Mouse (Mus musculus) forebrain, embryonic 13.5 days (tissue): ENCODE measurements around the gene Nmrk2. TPM values are rescaled to one million over a fixed set of nuclear protein-coding genes. Genes with fewer than 3 reads are reported as not detected.

Experiments
- ATAC-seq: fragments of 200-750 bp; cut with Nextera tagmentation; 2 replicates; pipeline ENCODE4 v1.8.0; 2017
- H3K27ac ChIP-seq: fragments of 300-500 bp; sonication (generic); 2 replicates; pipeline ENCODE4 v1.5.1; 2015; ENCODE audit warnings: inconsistent platforms, mild to moderate bottlenecking, moderate library complexity
- H3K27me3 ChIP-seq: fragments of 300-500 bp; sonication (generic); 2 replicates; pipeline ENCODE4 v1.6.1; 2015; ENCODE audit warnings: mild to moderate bottlenecking, inconsistent platforms
- H3K36me3 ChIP-seq: fragments of 300-500 bp; sonication (generic); 2 replicates; pipeline ENCODE4 v1.6.1; 2015; ENCODE audit warnings: mild to moderate bottlenecking, inconsistent platforms; ENCODE audit not compliant: poor library complexity, severe bottlenecking
- H3K4me1 ChIP-seq: fragments of 300-500 bp; sonication (generic); 2 replicates; pipeline ENCODE4 v1.6.1; 2015; ENCODE audit warnings: inconsistent platforms
- H3K4me2 ChIP-seq: fragments of 300-500 bp; sonication (generic); 2 replicates; pipeline ENCODE4 v1.6.1; 2015; ENCODE audit warnings: inconsistent platforms, mild to moderate bottlenecking, moderate library complexity
- H3K4me3 ChIP-seq: fragments of 300-500 bp; sonication (generic); 2 replicates; pipeline ENCODE4 v1.5.1; 2015; ENCODE audit warnings: mild to moderate bottlenecking, inconsistent platforms
- H3K9ac ChIP-seq: fragments of 300-500 bp; sonication (generic); 2 replicates; pipeline ENCODE4 v1.6.1; 2015; ENCODE audit warnings: mild to moderate bottlenecking, inconsistent platforms
- H3K9me3 ChIP-seq: fragments of 300-500 bp; sonication (generic); replicated peaks from 2 replicates; pipeline ENCODE4 v1.6.1; 2016; ENCODE audit warnings: inconsistent platforms
- WGBS: fragments of 180-500 bp; shearing (Covaris S2); methylation state at CpG from one replicate; pipeline ENCODE4 v1.1.7; 2015; 5-methylcytosine and 5-hydroxymethylcytosine counted together
- polyA plus RNA-seq: library from polyadenylated mRNA; unstranded; fragments of >200 nt; fragmentation: Nextera tagmentation; extraction: Ambion mirVana; gene quantifications from 2 replicates; pipeline ENCODE4 v1.2.1, GENCODE M21; 2015

Gene Nmrk2
- not detected in 2 replicates for polyA plus RNA-seq

- Histone ChIP-seq H3K4me1 (no peaks in the 10 kb centered on the region), H3K27me3 (peaks cover 14% of the 10 kb centered on the region), H3K36me3 (peaks cover 18% of the 10 kb centered on the region), H3K4me3 (no peak within 1 kb of the TSS), H3K27ac (no peak within 1 kb of the TSS), H3K4me2 (no peak within 1 kb of the TSS), H3K9ac (no peak within 1 kb of the TSS), H3K9me3 (no peaks in the 10 kb centered on the region)
- WGBS, result 65% methylated on average over 13 of the region's 13 CpGs
- ATAC-seq, result no peak
These were observed at the start of gene Nmrk2 for GRCm38 (mm10) chr10:81201807-81202758. TSS of gene Nmrk2 (minus strand) at chr10:81202051.

- peaks cover 34% of the 10 kb centered on the region for H3K27me3 ChIP-seq
- peaks cover 19% of the 10 kb centered on the region for H3K4me1 ChIP-seq
- H3K27ac ChIP-seq, result no peak overlapping the region
- H3K4me3 ChIP-seq, result no peak overlapping the region
- WGBS, result 90% methylated on average over 8 of the region's 8 CpGs
- H3K9ac ChIP-seq, result no peak overlapping the region
- peaks cover 4% of the 10 kb centered on the region; the same call in 1 of the 2 replicates for H3K36me3 ChIP-seq
- no peak for ATAC-seq
- H3K4me2 ChIP-seq, result no peak overlapping the region
- no peaks in the 10 kb centered on the region for H3K9me3 ChIP-seq
These were observed 47.6 kb upstream of the Nmrk2 start for GRCm38 (mm10) chr10:81249442-81249841.

- no peak overlapping the region for H3K4me2 ChIP-seq
- no peak overlapping the region for H3K27ac ChIP-seq
- H3K9me3 ChIP-seq, result no peaks in the 10 kb centered on the region
- ATAC-seq, result no peak
- peaks cover 14% of the 10 kb centered on the region for H3K4me1 ChIP-seq
- H3K9ac ChIP-seq, result no peak overlapping the region
- H3K36me3 ChIP-seq, result peaks cover 4% of the 10 kb centered on the region; the same call in 1 of the 2 replicates
- peaks cover 31% of the 10 kb centered on the region for H3K27me3 ChIP-seq
- no peak overlapping the region for H3K4me3 ChIP-seq
- WGBS, result 79% methylated on average over 2 of the region's 2 CpGs
These were observed 46.0 kb upstream of the Nmrk2 start for GRCm38 (mm10) chr10:81247804-81248203.

GRCm38 (mm10) chr10:81245166-81245565, 43.3 kb upstream of the Nmrk2 start:
- Histone ChIP-seq H3K4me3 (no peak overlapping the region), H3K36me3 (peaks cover 4% of the 10 kb centered on the region; the same call in 1 of the 2 replicates), H3K27me3 (peaks cover 24% of the 10 kb centered on the region), H3K27ac (0 out of 2 replicates have a peak overlapping the region, but pooled peaks have one; percentile 2), H3K4me2 (no peak overlapping the region), H3K4me1 (peaks cover 4% of the 10 kb centered on the region; the same call in 1 of the 2 replicates), H3K9ac (no peak overlapping the region), H3K9me3 (no peaks in the 10 kb centered on the region)
- ATAC-seq, result no peak
- 92% methylated on average over 6 of the region's 6 CpGs for WGBS

GRCm38 (mm10) chr10:81244595-81244994, 42.7 kb upstream of the Nmrk2 start:
- Histone ChIP-seq H3K9ac (no peak overlapping the region), H3K27ac (no peak overlapping the region), H3K4me3 (no peak overlapping the region), H3K4me2 (0 out of 2 replicates have a peak overlapping the region, but pooled peaks have one; percentile 7), H3K9me3 (no peaks in the 10 kb centered on the region), H3K4me1 (peaks cover 8% of the 10 kb centered on the region; the same call in 1 of the 2 replicates), H3K36me3 (no peaks in the 10 kb centered on the region; the same call in 1 of the 2 replicates), H3K27me3 (peaks cover 29% of the 10 kb centered on the region)
- peak; percentile 59 for ATAC-seq
- 5% methylated on average over 17 of the region's 17 CpGs for WGBS

GRCm38 (mm10) chr10:81244146-81244545, 42.3 kb upstream of the Nmrk2 start:
- no peaks in the 10 kb centered on the region for H3K36me3 ChIP-seq
- ATAC-seq, result no peak
- no peak overlapping the region for H3K4me3 ChIP-seq
- WGBS, result 76% methylated on average over 4 of the region's 4 CpGs
- H3K9me3 ChIP-seq, result no peaks in the 10 kb centered on the region
- no peak overlapping the region for H3K9ac ChIP-seq
- H3K4me1 ChIP-seq, result peaks cover 8% of the 10 kb centered on the region; the same call in 1 of the 2 replicates
- H3K4me2 ChIP-seq, result 0 out of 2 replicates have a peak overlapping the region, but pooled peaks have one; percentile 7
- no peak overlapping the region for H3K27ac ChIP-seq
- peaks cover 34% of the 10 kb centered on the region for H3K27me3 ChIP-seq

GRCm38 (mm10) chr10:81242021-81242420, 40.2 kb upstream of the Nmrk2 start:
- Histone ChIP-seq H3K9me3 (no peaks in the 10 kb centered on the region), H3K4me3 (no peak overlapping the region), H3K27ac (no peak overlapping the region), H3K27me3 (peaks cover 41% of the 10 kb centered on the region), H3K36me3 (no peaks in the 10 kb centered on the region), H3K9ac (no peak overlapping the region), H3K4me1 (peaks cover 8% of the 10 kb centered on the region; the same call in 1 of the 2 replicates), H3K4me2 (no peak overlapping the region)
- ATAC-seq, result no peak
- 93% methylated on average over 16 of the region's 16 CpGs for WGBS

- Histone ChIP-seq H3K27ac (no peak overlapping the region), H3K36me3 (no peaks in the 10 kb centered on the region), H3K4me1 (peaks cover 8% of the 10 kb centered on the region; the same call in 1 of the 2 replicates), H3K9me3 (no peaks in the 10 kb centered on the region), H3K27me3 (peaks cover 41% of the 10 kb centered on the region), H3K4me3 (no peak overlapping the region), H3K9ac (no peak overlapping the region), H3K4me2 (no peak overlapping the region)
- no peak for ATAC-seq
- 19% methylated on average over 13 of the region's 13 CpGs for WGBS
These were observed 39.0 kb upstream of the Nmrk2 start for GRCm38 (mm10) chr10:81240876-81241275.

GRCm38 (mm10) chr10:81238618-81239017, 36.8 kb upstream of the Nmrk2 start:
- H3K4me1 ChIP-seq, result peaks cover 10% of the 10 kb centered on the region
- H3K9me3 ChIP-seq, result no peaks in the 10 kb centered on the region
- no peak overlapping the region for H3K4me2 ChIP-seq
- no peak overlapping the region for H3K9ac ChIP-seq
- no peak overlapping the region for H3K4me3 ChIP-seq
- H3K36me3 ChIP-seq, result no peaks in the 10 kb centered on the region
- H3K27ac ChIP-seq, result no peak overlapping the region
- peaks cover 34% of the 10 kb centered on the region for H3K27me3 ChIP-seq
- ATAC-seq, result no peak
- 79% methylated on average over 2 of the region's 2 CpGs for whole genome bisulfite sequencing

- H3K9me3 ChIP-seq, result no peaks in the 10 kb centered on the region
- no peak overlapping the region for H3K27ac ChIP-seq
- WGBS, result 86% methylated on average over 12 of the region's 12 CpGs
- H3K4me1 ChIP-seq, result peaks cover 22% of the 10 kb centered on the region
- H3K4me3 ChIP-seq, result no peak overlapping the region
- H3K9ac ChIP-seq, result no peak overlapping the region
- H3K4me2 ChIP-seq, result no peak overlapping the region
- H3K36me3 ChIP-seq, result no peaks in the 10 kb centered on the region
- H3K27me3 ChIP-seq, result peaks cover 27% of the 10 kb centered on the region
- no peak for ATAC-seq
These were observed 34.8 kb upstream of the Nmrk2 start for GRCm38 (mm10) chr10:81236471-81237268.

- Histone ChIP-seq H3K27me3 (peaks cover 8% of the 10 kb centered on the region), H3K4me2 (peak overlapping the region; percentile 67; the same call in 1 of the 2 replicates), H3K9me3 (no peaks in the 10 kb centered on the region), H3K36me3 (no peaks in the 10 kb centered on the region), H3K9ac (no peak overlapping the region), H3K4me3 (no peak overlapping the region), H3K4me1 (peaks cover 35% of the 10 kb centered on the region), H3K27ac (no peak overlapping the region)
- 85% methylated on average over 6 of the region's 6 CpGs for WGBS
- no peak for ATAC-seq
These were observed 32.4 kb upstream of the Nmrk2 start for GRCm38 (mm10) chr10:81234206-81234605.
